Mouse (Mus musculus) embryonic facial prominence, embryonic 11.5 days (tissue): ENCODE data around the gene Eef1g. TPM values are rescaled to one million over a fixed set of nuclear protein-coding genes. Genes with fewer than 3 reads are reported as not detected.

Experiments
- ATAC-seq: fragments of 200-750 bp; cut with Nextera tagmentation; replicated peaks from 2 replicates; pipeline ENCODE4 v1.8.0; 2017; ENCODE audit warnings: low read depth; ENCODE audit not compliant: insufficient number of reproducible peaks, low FRiP score, low TSS enrichment
- DNase-seq: peaks from one replicate; pipeline ENCODE4 v3.0.0-alpha.2; 2015; ENCODE audit warnings: low spot score
- H3K27ac ChIP-seq: fragments of 300-500 bp; sonication (generic); replicated peaks from 2 replicates; pipeline ENCODE4 v1.5.1; 2014; ENCODE audit warnings: mild to moderate bottlenecking, low read depth, low read length, control low read depth
- H3K27me3 ChIP-seq: fragments of 300-500 bp; sonication (generic); 2 replicates; pipeline ENCODE4 v1.6.1; 2014; ENCODE audit warnings: mild to moderate bottlenecking, low read length, moderate library complexity, mixed read lengths; ENCODE audit not compliant: control insufficient read depth, insufficient read depth
- H3K36me3 ChIP-seq: fragments of 300-500 bp; sonication (generic); replicated peaks from 2 replicates; pipeline ENCODE4 v1.6.1; 2014; ENCODE audit warnings: low read depth, mild to moderate bottlenecking, low read length, moderate library complexity, mixed read lengths; ENCODE audit not compliant: control insufficient read depth, insufficient read depth
- H3K4me1 ChIP-seq: fragments of 300-500 bp; sonication (generic); 2 replicates; pipeline ENCODE4 v1.6.1; 2014; ENCODE audit warnings: low read length, mixed read lengths; ENCODE audit not compliant: control insufficient read depth, insufficient read depth
- H3K4me2 ChIP-seq: fragments of 300-500 bp; sonication (generic); 2 replicates; pipeline ENCODE4 v1.6.1; 2014; ENCODE audit warnings: low read depth, mild to moderate bottlenecking, control low read depth, low read length, moderate library complexity
- H3K4me3 ChIP-seq: fragments of 300-500 bp; sonication (generic); 2 replicates; pipeline ENCODE4 v1.5.1; 2014; ENCODE audit warnings: low read depth, low read length, control low read depth
- H3K9ac ChIP-seq: fragments of 300-500 bp; sonication (generic); replicated peaks from 2 replicates; pipeline ENCODE4 v1.6.1; 2014; ENCODE audit warnings: mild to moderate bottlenecking, control low read depth, low read length
- H3K9me3 ChIP-seq: fragments of 300-500 bp; sonication (generic); replicated peaks from 2 replicates; pipeline ENCODE4 v1.6.1; 2016; ENCODE audit warnings: mild to moderate bottlenecking, low read length, inconsistent platforms, mixed read lengths; ENCODE audit not compliant: control insufficient read depth
- WGBS: fragments of 180-500 bp; shearing (Covaris S2); extraction: QIAGEN DNeasy Blood & Tissue Kit; methylation state at CpG from one replicate; pipeline ENCODE4 v1.1.7; 2014; 5-methylcytosine and 5-hydroxymethylcytosine counted together
- polyA plus RNA-seq: library from polyadenylated mRNA; unstranded; fragments of >200 nt; fragmentation: Nextera tagmentation; extraction: Ambion mirVana; gene quantifications from 2 replicates; pipeline ENCODE4 v1.2.1, GENCODE M21; 2014

The Eef1g gene
- polyA plus RNA-seq, 1 experiment from 2014 or later = 535 TPM

- no peaks in the 10 kb centered on the region for H3K9me3 ChIP-seq
- under 1% methylated on average over 42 of the region's 42 CpGs for WGBS
- H3K36me3 ChIP-seq = no peaks in the 10 kb centered on the region
- no peaks in the 10 kb centered on the region for H3K27me3 ChIP-seq
- peaks cover 5% of the 10 kb centered on the region; the same call in 1 of the 2 replicates for H3K4me1 ChIP-seq
- peak within 1 kb of the TSS; percentile 87 for H3K4me2 ChIP-seq
- peak within 1 kb of the TSS; percentile 56 for H3K4me3 ChIP-seq
- ATAC-seq = peak; percentile 45
- H3K27ac ChIP-seq = peak within 1 kb of the TSS; percentile 71
- DNase-seq = peak; percentile 67
- peak within 1 kb of the TSS; percentile 67 for H3K9ac ChIP-seq
Measured at GRCm38 (mm10) chr19:8989066-8989566, 22.3 kb downstream of the Eef1g start, which contains the start of gene Ahnak. Gene Ahnak (plus strand): TSS chr19:8989284.

- Histone ChIP-seq H3K4me3 (peak overlapping the region; percentile 56), H3K27me3 (no peaks in the 10 kb centered on the region), H3K36me3 (no peaks in the 10 kb centered on the region), H3K9ac (peak overlapping the region; percentile 67), H3K9me3 (no peaks in the 10 kb centered on the region), H3K27ac (peak overlapping the region; percentile 71), H3K4me2 (peak overlapping the region; percentile 87), H3K4me1 (peaks cover 2% of the 10 kb centered on the region; the same call in 1 of the 2 replicates)
- peak; percentile 79 for ATAC-seq
- DNase-seq = peak; percentile 92
- under 1% methylated on average over 52 of the region's 53 CpGs for WGBS
Measured at GRCm38 (mm10) chr19:8989567-8990431, 23.0 kb downstream of the Eef1g start.

- peak overlapping the region; percentile 61 for H3K9ac ChIP-seq
- peak overlapping the region; percentile 87 for H3K4me2 ChIP-seq
- ATAC-seq (peak; percentile 73), DNase-seq (no peak)
- 17% methylated on average over 15 of the region's 15 CpGs for WGBS
- no peaks in the 10 kb centered on the region; the same call in 1 of the 2 replicates for H3K4me1 ChIP-seq
- no peaks in the 10 kb centered on the region for H3K9me3 ChIP-seq
- H3K27ac ChIP-seq = peak overlapping the region; percentile 71
- peak overlapping the region; percentile 56 for H3K4me3 ChIP-seq
- H3K36me3 ChIP-seq = no peaks in the 10 kb centered on the region
- H3K27me3 ChIP-seq = no peaks in the 10 kb centered on the region
Measured at GRCm38 (mm10) chr19:8990432-8991102, 23.7 kb downstream of the Eef1g start.

- H3K27me3 ChIP-seq = no peaks in the 10 kb centered on the region
- H3K36me3 ChIP-seq = no peaks in the 10 kb centered on the region
- no peaks in the 10 kb centered on the region for H3K9me3 ChIP-seq
- H3K4me3 ChIP-seq = no peak overlapping the region
- H3K27ac ChIP-seq = no peak overlapping the region
- DNase-seq (no peak), ATAC-seq (no peak)
- 66% methylated on average over 4 of the region's 4 CpGs for WGBS
- peak overlapping the region; percentile 13; the same call in 1 of the 2 replicates for H3K4me2 ChIP-seq
- H3K9ac ChIP-seq = no peak overlapping the region
- H3K4me1 ChIP-seq = no peaks in the 10 kb centered on the region; the same call in 1 of the 2 replicates
Measured at GRCm38 (mm10) chr19:8991245-8991870, 24.5 kb downstream of the Eef1g start.

- Histone ChIP-seq H3K4me3 (no peak overlapping the region), H3K36me3 (no peaks in the 10 kb centered on the region), H3K27ac (no peak overlapping the region), H3K27me3 (no peaks in the 10 kb centered on the region), H3K9me3 (no peaks in the 10 kb centered on the region), H3K4me2 (no peak overlapping the region), H3K4me1 (no peaks in the 10 kb centered on the region; the same call in 1 of the 2 replicates), H3K9ac (no peak overlapping the region)
- ATAC-seq = no peak
- no peak for DNase-seq
- WGBS = 81% methylated on average over 13 of the region's 13 CpGs
Measured at GRCm38 (mm10) chr19:8991871-8992735, 25.3 kb downstream of the Eef1g start.

GRCm38 (mm10) chr19:8992769-8993624, 26.2 kb downstream of the Eef1g start:
- Histone ChIP-seq H3K27ac (no peak overlapping the region), H3K27me3 (no peaks in the 10 kb centered on the region), H3K4me1 (no peaks in the 10 kb centered on the region; the same call in 1 of the 2 replicates), H3K4me3 (no peak overlapping the region), H3K4me2 (no peak overlapping the region), H3K9me3 (no peaks in the 10 kb centered on the region), H3K36me3 (no peaks in the 10 kb centered on the region), H3K9ac (no peak overlapping the region)
- WGBS = 31% methylated on average over 12 of the region's 12 CpGs
- ATAC-seq (no peak), DNase-seq (peak; percentile 81)

- Histone ChIP-seq H3K4me3 (no peak overlapping the region), H3K9me3 (no peaks in the 10 kb centered on the region), H3K4me1 (no peaks in the 10 kb centered on the region; the same call in 1 of the 2 replicates), H3K27me3 (no peaks in the 10 kb centered on the region), H3K9ac (no peak overlapping the region), H3K36me3 (no peaks in the 10 kb centered on the region), H3K27ac (no peak overlapping the region), H3K4me2 (no peak overlapping the region)
- ATAC-seq (no peak), DNase-seq (no peak)
- WGBS = 54% methylated on average over 2 of the region's 2 CpGs
Measured at GRCm38 (mm10) chr19:8993625-8993912, 26.7 kb downstream of the Eef1g start.
